Mouse (Mus musculus): ENCODE measurements around the gene Yjefn3. TPM values are rescaled to one million over a fixed set of nuclear protein-coding genes. Genes with fewer than 3 reads are reported as not detected.
A peak's percentile ranks its signal among the peaks of the same experiment; 100 is the strongest.

Yjefn3 gene
- total RNA-seq, 2 experiments from 2014 or later = 19.8 to 24.6 TPM

- DNase-seq (ENCODE audit: low spot score in 2 of 2) = no peak
Observed at GRCm38 (mm10) chr8:69911917-69912316, 9.4 kb upstream of the Yjefn3 start.

GRCm38 (mm10) chr8:69907106-69907505 is 4.6 kb upstream of the Yjefn3 start:
- no peak for DNase-seq (ENCODE audit: low spot score in 2 of 2)

GRCm38 (mm10) chr8:69906260-69906659 is 3.7 kb upstream of the Yjefn3 start:
- no peak for DNase-seq (ENCODE audit: low spot score in 2 of 2)

GRCm38 (mm10) chr8:69904096-69904495 is 1.6 kb upstream of the Yjefn3 start:
- no peak for DNase-seq (ENCODE audit: low spot score in 2 of 2)

GRCm38 (mm10) chr8:69903063-69903542 is 591 bp upstream of the Yjefn3 start:
- DNase-seq (ENCODE audit: low spot score in 2 of 2) = peak; percentile 99 to 100

GRCm38 (mm10) chr8:69901484-69902162 is 889 bp downstream of the Yjefn3 start:
- peak; percentile 98 for DNase-seq (ENCODE audit: low spot score in 2 of 2)

GRCm38 (mm10) chr8:69900895-69901451 is 1.5 kb downstream of the Yjefn3 start:
- DNase-seq (ENCODE audit: low spot score in 2 of 2) = no peak

- DNase-seq (ENCODE audit: low spot score in 2 of 2) = no peak
Observed at GRCm38 (mm10) chr8:69899876-69900275, 2.6 kb downstream of the Yjefn3 start.

- DNase-seq (ENCODE audit: low spot score in 2 of 2) = no peak
Observed at GRCm38 (mm10) chr8:69897857-69898256, 4.7 kb downstream of the Yjefn3 start.

GRCm38 (mm10) chr8:69895772-69896451 is 6.6 kb downstream of the Yjefn3 start:
- DNase-seq (ENCODE audit: low spot score in 2 of 2) = no peak

GRCm38 (mm10) chr8:69894836-69895332 is 7.6 kb downstream of the Yjefn3 start:
- DNase-seq (ENCODE audit: low spot score in 2 of 2) = no peak

GRCm38 (mm10) chr8:69893863-69894262 is 8.6 kb downstream of the Yjefn3 start:
- DNase-seq (ENCODE audit: low spot score in 2 of 2) = peak; percentile 46 to 52

- DNase-seq (ENCODE audit: low spot score in 2 of 2) = peak; percentile 68 to 70
Observed at GRCm38 (mm10) chr8:69890813-69891241, 11.7 kb downstream of the Yjefn3 start.

- no peak for DNase-seq (ENCODE audit: low spot score in 2 of 2)
Observed at GRCm38 (mm10) chr8:69888902-69889301, 13.6 kb downstream of the Yjefn3 start.

GRCm38 (mm10) chr8:69888244-69888866 is 14.2 kb downstream of the Yjefn3 start:
- DNase-seq (ENCODE audit: low spot score in 2 of 2) = no peak

- DNase-seq (ENCODE audit: low spot score in 2 of 2) = no peak
Observed at GRCm38 (mm10) chr8:69887289-69888243, 14.9 kb downstream of the Yjefn3 start, which contains the start of gene Cilp2. Gene Cilp2, minus strand, starts transcription at chr8:69887687.

GRCm38 (mm10) chr8:69884141-69884540 is 18.4 kb downstream of the Yjefn3 start:
- DNase-seq (ENCODE audit: low spot score in 2 of 2) = no peak

GRCm38 (mm10) chr8:69882833-69883600 is 19.5 kb downstream of the Yjefn3 start:
- no peak for DNase-seq (ENCODE audit: low spot score in 2 of 2)

- DNase-seq (ENCODE audit: low spot score in 2 of 2) = peak; percentile 63 to 78
Observed at GRCm38 (mm10) chr8:69882021-69882756, 20.3 kb downstream of the Yjefn3 start.
